Mouse (Mus musculus) heart, postnatal 36 days (tissue): ENCODE results near the gene Bcl2l11. TPM values are rescaled to one million over a fixed set of nuclear protein-coding genes. Genes with fewer than 3 reads are reported as not detected.
"Not testable (repeated sequence)": the region's sequence is repeated elsewhere in the genome, so short reads cannot be mapped to it uniquely, and the experiment has no call there.

Source experiments
- DNase-seq, 2 experiments: peaks; one replicate each; pipeline ENCODE4 v3.0.0; 2021 to 2022
- intact Hi-C: fragments of 180-260 bp; cut with DNase I; formaldehyde crosslinking; loops from one replicate; pipeline ENCODE4 v1.15.1; 2025
- total RNA-seq, 2 experiments: library from RNA; stranded (reverse); gene quantifications; 2 replicates each; pipeline ENCODE4 v1.2.3; 2021

Bcl2l11 gene
- total RNA-seq, 2 experiments from 2014 or later = 17.7 to 21.9 TPM

GRCm38 (mm10) chr2:128167930-128168329 is 42.1 kb downstream of the Bcl2l11 start:
- DNase-seq = no peak
- intact Hi-C loops = no loop called here

- intact Hi-C loops = no loop called here
Measured at GRCm38 (mm10) chr2:128169486-128169885, 43.6 kb downstream of the Bcl2l11 start.

GRCm38 (mm10) chr2:128169972-128170371 is 44.1 kb downstream of the Bcl2l11 start:
- intact Hi-C loops = no loop called here
- no peak for DNase-seq

More at GRCm38 (mm10) chr2:128169486-128169885, 43.6 kb downstream of the Bcl2l11 start:
- DNase-seq = no peak

- intact Hi-C loops = no loop called here
Measured at GRCm38 (mm10) chr2:128170614-128171013, 44.8 kb downstream of the Bcl2l11 start.

GRCm38 (mm10) chr2:128172266-128172665 is 46.4 kb downstream of the Bcl2l11 start:
- peak; percentile 35 to 54 for DNase-seq
- intact Hi-C loops = no loop called here

More at GRCm38 (mm10) chr2:128170614-128171013, 44.8 kb downstream of the Bcl2l11 start:
- no peak for DNase-seq

- intact Hi-C loops = loop anchor here (2.0 kb wide), 1 partner anchor 45 kb away; no protein-coding TSS in a partner anchor
- no peak for DNase-seq
Measured at GRCm38 (mm10) chr2:128174176-128174575, 48.3 kb downstream of the Bcl2l11 start.

- intact Hi-C loops = loop anchor here (2.0 kb wide), 1 partner anchor 46 kb away; no protein-coding TSS in a partner anchor
- no peak for DNase-seq
Measured at GRCm38 (mm10) chr2:128174604-128175342, 48.9 kb downstream of the Bcl2l11 start.

GRCm38 (mm10) chr2:128175625-128176024 is 49.8 kb downstream of the Bcl2l11 start:
- intact Hi-C loops = loop anchor here (2.0 kb wide), 1 partner anchor 47 kb away; no protein-coding TSS in a partner anchor
- DNase-seq = no peak

GRCm38 (mm10) chr2:128176391-128177044 is 50.7 kb downstream of the Bcl2l11 start:
- intact Hi-C loops = no loop called here
- DNase-seq = no peak

- DNase-seq = peak; percentile 44 to 46
Measured at GRCm38 (mm10) chr2:128177241-128177661, 51.4 kb downstream of the Bcl2l11 start.

GRCm38 (mm10) chr2:128179126-128179807 is 53.4 kb downstream of the Bcl2l11 start:
- intact Hi-C loops = no loop called here
- DNase-seq = no peak

More at GRCm38 (mm10) chr2:128177241-128177661, 51.4 kb downstream of the Bcl2l11 start:
- intact Hi-C loops = no loop called here

- peak; percentile 62 to 66 for DNase-seq
- intact Hi-C loops = loop anchor here (2.0 to 5.0 kb wide), 2 partner anchors 39 to 212 kb away; no protein-coding TSS in a partner anchor
Measured at GRCm38 (mm10) chr2:128179808-128180379, 54.1 kb downstream of the Bcl2l11 start.

- intact Hi-C loops = loop anchor here (5.0 kb wide), 1 partner anchor 210 kb away; no protein-coding TSS in a partner anchor
- DNase-seq = not testable (repeated sequence)
Measured at GRCm38 (mm10) chr2:128182181-128182580, 56.3 kb downstream of the Bcl2l11 start.

GRCm38 (mm10) chr2:128182751-128183150 is 56.9 kb downstream of the Bcl2l11 start:
- intact Hi-C loops = loop anchor here (5.0 kb wide), 1 partner anchor 210 kb away; no protein-coding TSS in a partner anchor
- DNase-seq = no peak

- intact Hi-C loops = loop anchor here (5.0 kb wide), 1 partner anchor 209 kb away; no protein-coding TSS in a partner anchor
- DNase-seq = no peak
Measured at GRCm38 (mm10) chr2:128183762-128184161, 57.9 kb downstream of the Bcl2l11 start.

- intact Hi-C loops = loop anchor here (5.0 kb wide), 1 partner anchor 126 kb away; no protein-coding TSS in a partner anchor
- DNase-seq = no peak
Measured at GRCm38 (mm10) chr2:128185942-128186341, 60.1 kb downstream of the Bcl2l11 start.

- intact Hi-C loops = loop anchor here (5.0 kb wide), 1 partner anchor 125 kb away; no protein-coding TSS in a partner anchor
- peak; percentile 34 to 40 for DNase-seq
Measured at GRCm38 (mm10) chr2:128187277-128187676, 61.4 kb downstream of the Bcl2l11 start.

- DNase-seq = no peak
- intact Hi-C loops = loop anchor here (5.0 kb wide), 1 partner anchor 124 kb away; no protein-coding TSS in a partner anchor
Measured at GRCm38 (mm10) chr2:128188461-128188860, 62.6 kb downstream of the Bcl2l11 start.

- no peak for DNase-seq
- intact Hi-C loops = loop anchor here (2.0 to 5.0 kb wide), 3 partner anchors 21 to 123 kb away; no protein-coding TSS in a partner anchor
Measured at GRCm38 (mm10) chr2:128189691-128190090, 63.9 kb downstream of the Bcl2l11 start.

- intact Hi-C loops = loop anchor here (2.0 to 5.0 kb wide), 2 partner anchors 21 to 57 kb away; no protein-coding TSS in a partner anchor
- no peak for DNase-seq
Measured at GRCm38 (mm10) chr2:128190196-128190595, 64.4 kb downstream of the Bcl2l11 start.
